Comparison of ENCODE assay signal across 14 mouse cellular contexts in genomic region chr2:69045926-69046325, GRCm38 (mm10).
"Had no signal": no experiment of that assay in that cellular context is flagged by ENCODE, and none has a peak within 500 bp of the region (broad histone marks: within the 10 kb centered on the region; RNA-seq: fewer than 3 reads in every experiment).

No protein-coding gene starts in this region.

- H3K4me3 ChIP-seq: midbrain, embryonic 10.5 days; midbrain, embryonic 12.5 days; midbrain, embryonic 15.5 days; neural tube, embryonic 12.5 days had no signal

- H3K4me2 ChIP-seq: lung, embryonic 14.5 days; midbrain, embryonic 12.5 days; midbrain, embryonic 15.5 days; neural tube, embryonic 12.5 days had no signal

- H3K4me1 ChIP-seq: midbrain, embryonic 12.5 days had no signal

- H3K9me3 ChIP-seq: midbrain, embryonic 10.5 days; midbrain, embryonic 12.5 days; midbrain, embryonic 15.5 days; neural tube, embryonic 12.5 days had no signal

- H3K27me3 ChIP-seq: midbrain, embryonic 12.5 days; midbrain, embryonic 15.5 days; neural tube, embryonic 12.5 days had no signal

- DNase-seq: lung, adult 18-20 months; lung, embryonic 14.5 days; lung, postnatal 10 days; lung, postnatal 4 days; right cerebral cortex, postnatal 14 days; right cerebral cortex, postnatal 4 days; spleen, adult 18-20 months; thymus, adult 2 months; thymus, postnatal 25 days; thymus, postnatal 4 days had no signal

- H3K9ac ChIP-seq: lung, embryonic 14.5 days; midbrain, embryonic 12.5 days; midbrain, embryonic 15.5 days; neural tube, embryonic 12.5 days had no signal

- ATAC-seq: midbrain, embryonic 15.5 days had no signal

- H3K36me3 ChIP-seq: midbrain, embryonic 10.5 days; midbrain, embryonic 12.5 days; midbrain, embryonic 15.5 days; neural tube, embryonic 12.5 days had no signal

- H3K27ac ChIP-seq: midbrain, embryonic 10.5 days; midbrain, embryonic 12.5 days; midbrain, embryonic 15.5 days; neural tube, embryonic 12.5 days had no signal
